Mouse (Mus musculus): ENCODE measurements at regions not wholly inside any gene's neighbourhood (a gene's known extent, or its start where the extent isn't known, plus 50 kb on each side); places are given as distances from the start of the nearest gene placed in this dataset.

DNA sequence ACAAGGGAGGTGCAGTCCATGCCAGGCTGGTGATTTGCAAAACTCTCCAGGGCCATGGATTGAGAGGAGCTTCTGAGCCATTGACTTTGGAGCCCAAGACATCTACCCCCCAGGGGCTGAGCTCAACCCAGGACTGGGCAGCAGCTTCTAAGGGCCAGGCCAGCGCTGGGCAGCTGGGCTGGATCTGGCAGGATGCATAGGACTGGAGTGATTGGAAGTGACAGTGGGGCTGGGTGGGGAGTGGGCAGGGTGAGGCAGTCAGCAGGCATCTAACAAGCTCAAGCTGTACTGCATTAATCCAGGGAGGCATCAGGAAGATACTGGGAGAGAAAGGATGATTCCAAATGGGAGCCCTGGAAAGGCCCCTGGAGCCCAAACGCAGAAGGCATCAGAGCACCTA lies 152.2 kb upstream of the Smim23 start:
- no peak for DNase-seq

DNA sequence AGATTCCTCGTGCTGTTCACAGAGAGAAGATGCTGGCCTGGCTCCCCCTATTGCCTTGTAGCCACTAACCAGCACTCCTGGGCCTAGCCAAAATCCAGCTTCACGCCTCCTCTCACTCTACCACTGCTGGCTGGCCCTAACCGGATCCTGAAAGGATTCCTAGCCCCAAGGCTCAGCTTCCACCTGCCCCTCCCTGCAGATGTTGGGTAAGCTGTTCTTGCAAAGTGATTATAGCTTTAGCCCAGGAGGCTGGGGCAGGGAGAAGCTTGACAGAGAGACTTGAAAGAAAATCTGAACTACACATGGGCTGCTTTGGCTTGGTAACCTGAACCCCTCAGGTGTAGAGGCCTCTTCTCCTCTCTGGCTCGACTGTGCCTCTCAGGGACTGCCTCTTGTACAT lies 149.0 kb upstream of the Smim23 start:
- no peak for DNase-seq

DNA sequence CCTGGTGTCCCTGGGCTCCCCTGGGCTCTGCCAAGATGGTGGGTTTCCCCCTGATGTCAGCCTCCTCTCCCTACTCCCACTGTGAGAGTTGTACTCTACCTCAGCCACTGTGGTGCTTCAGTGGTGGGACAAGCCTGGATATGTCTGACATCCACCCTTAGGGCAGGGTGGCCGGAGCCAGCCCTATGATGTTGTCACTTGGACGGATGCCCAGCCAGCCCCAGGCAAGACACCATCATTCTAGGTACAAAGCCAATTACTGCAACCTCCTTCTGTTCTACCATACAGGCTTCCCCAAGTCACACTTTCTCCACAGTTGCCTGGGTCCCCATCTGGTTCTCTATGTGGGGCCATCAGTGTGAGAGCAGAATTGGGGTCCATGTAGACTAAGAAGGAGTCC lies 141.0 kb upstream of the Smim23 start:
- no peak for DNase-seq

DNA sequence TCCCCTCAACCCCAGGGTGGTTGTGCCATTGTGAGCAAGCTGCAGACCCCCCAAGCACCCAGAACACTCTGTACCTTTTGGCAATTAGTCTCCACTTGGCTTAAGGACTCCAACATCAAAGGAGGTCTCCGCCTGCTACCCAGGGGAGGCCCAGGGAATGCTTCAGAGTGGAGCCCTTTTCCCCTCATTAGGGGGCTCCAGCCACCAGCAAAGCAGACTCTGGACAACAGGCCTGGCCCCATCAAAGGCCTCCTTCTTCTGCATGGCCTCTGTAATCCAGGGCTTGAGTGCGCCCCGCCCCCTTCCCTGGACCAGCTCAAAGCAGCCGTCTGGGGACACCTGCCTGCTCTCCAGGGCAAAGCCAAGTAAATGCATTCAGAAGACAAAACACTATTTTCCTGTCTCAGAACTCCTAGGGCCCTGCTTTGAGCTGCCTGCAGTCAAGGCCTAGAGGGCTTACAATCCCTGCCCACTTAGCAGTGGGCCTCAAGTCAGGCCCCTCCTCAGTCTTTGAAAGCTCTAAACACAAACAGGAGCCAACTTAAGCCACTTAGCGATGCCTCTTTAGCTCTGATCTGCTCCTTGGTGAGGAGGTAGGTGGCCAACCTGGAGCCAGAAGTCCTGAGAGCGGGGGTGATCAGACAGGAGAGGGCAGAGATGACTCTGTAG lies 139.4 kb upstream of the Smim23 start:
- no peak for DNase-seq

DNA sequence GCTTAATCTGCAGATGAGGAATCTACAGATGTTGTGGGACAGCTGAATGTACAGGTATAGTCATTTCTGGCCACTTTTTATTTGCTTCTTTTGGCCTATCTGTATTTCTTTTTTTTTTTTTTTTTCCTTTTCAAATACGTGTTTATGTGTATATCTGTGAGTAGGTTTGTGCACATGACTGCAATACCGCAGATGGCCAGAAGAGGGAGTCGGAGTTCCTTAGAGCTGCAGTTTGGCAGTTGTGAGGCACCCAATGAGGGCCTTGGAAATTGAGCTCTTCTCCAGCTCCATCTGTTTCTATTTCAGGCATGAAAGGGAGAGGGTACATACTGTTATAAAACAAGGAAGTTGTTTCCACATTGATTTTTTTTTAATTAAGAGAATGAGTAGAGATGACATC lies 137.2 kb upstream of the Smim23 start:
- DNase-seq = no peak

DNA sequence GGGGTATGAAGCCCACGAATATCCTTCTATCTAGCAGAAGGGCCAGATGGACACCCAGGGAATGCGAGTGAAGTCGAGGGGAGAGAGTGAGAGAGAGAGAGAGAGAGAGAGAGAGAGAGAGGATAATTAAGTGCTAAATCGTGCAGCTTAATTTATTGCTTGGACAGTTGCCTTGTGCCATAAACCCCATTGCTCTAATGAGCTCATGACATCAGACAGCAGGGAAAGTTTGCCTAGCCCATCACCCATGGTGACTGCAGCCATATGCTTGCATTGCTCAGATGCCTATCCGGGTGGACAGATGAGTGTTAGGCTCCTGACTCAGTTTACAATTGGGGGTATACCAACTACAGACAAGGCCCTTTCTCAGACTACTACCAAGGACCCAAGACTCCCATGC lies 134.6 kb upstream of the Smim23 start:
- DNase-seq = no peak

DNA sequence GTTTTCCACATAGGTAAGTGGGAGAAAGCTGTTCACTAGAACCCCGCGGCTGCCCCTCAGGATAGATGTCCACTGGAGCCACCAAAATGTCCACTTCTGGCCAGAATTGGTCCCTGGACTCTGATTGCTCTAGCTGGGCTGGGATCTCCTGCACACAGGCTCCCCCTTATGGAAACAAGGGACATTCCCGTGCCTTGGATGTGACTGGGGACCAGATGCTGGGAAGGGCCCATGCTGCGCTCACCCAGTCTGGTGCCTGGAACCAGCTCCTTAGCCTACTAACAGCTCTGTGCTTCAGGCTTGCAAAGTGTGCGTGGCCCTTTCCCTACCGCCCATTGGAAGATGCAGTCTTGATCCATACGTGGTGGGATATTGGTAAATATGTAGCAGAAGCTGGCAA lies 132.6 kb upstream of the Smim23 start:
- no peak for DNase-seq

DNA sequence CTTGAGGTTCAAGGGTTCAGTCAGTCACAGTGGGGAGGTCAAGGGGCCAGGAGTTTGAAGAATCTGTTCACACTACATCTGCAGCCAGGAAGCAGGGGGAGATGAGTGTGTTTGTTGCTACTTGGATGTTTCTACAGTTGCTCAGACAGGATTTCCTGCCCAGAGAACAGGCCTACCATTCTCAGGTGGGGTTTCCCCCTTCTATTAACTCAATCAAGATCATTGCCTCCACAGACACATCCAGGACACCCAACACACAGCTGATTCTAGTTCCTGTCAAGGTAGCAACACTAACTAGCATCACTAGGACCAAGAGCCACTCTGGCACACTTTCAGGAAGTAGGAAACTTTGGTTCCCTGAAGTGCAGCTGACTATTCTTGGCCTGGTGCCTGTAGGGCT lies 127.9 kb upstream of the Smim23 start:
- no peak for DNase-seq

DNA sequence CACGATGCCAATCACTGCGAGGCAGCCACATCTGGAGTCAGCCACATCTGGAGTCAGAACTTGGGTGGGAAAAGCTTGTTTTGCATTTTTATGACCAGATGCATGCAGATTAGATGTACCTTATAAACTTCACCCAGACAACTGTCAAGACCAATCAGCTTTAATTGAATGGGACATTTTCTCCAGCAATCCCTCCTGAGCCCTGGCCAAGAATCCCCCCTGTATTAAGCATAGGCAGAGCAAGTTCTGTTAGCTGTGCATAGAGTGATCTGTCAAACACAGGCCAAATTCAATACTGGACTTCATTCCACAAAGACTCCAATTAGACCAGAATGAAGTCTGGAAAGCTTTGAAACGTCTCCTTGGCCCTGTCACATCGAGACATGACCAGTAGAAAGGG lies 123.7 kb upstream of the Smim23 start:
- DNase-seq = no peak

DNA sequence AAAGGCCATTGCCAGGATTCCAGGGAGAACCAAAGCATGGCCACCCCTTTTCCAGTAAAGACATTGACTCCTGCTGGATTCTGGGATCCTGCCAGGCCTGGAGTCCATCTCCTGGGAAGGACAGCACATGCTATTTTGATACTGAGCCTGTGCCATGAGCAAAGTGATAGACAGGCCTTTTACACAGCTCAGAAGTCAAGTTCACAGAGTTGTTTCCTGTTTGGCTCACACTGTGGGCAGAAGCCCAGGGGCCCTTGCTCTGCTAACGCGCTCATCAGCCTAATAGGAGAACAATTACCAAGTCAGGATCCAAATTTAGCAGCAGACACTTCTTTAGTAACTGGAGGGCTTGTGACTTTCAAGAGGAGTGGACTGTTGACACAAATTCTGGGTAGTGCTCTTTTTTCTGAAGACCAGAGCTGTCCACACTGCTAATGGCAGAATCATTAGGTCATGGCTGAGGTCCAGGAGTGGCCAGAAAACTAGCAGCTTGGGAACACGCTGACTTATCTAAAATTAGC lies 122.1 kb upstream of the Smim23 start:
- no peak for DNase-seq

DNA sequence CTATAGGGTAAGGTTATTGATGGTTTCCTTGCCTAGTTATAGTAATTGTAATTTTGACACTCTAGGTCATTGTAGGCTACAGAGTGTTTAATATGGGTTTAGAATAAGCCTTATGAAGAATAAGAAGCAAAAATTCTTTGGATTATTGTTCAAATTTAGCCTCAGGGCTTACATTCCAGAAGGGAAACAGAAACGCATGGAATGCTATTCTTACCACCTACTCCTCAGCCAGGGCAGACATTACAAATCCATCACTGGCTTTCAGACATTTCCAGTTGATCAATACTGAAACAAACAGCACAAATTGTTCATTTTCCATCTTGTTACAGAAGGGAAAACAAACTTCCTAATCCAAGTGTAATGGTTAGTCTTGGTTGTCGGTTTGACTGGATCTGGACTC lies 120.7 kb upstream of the Smim23 start:
- DNase-seq = no peak

DNA sequence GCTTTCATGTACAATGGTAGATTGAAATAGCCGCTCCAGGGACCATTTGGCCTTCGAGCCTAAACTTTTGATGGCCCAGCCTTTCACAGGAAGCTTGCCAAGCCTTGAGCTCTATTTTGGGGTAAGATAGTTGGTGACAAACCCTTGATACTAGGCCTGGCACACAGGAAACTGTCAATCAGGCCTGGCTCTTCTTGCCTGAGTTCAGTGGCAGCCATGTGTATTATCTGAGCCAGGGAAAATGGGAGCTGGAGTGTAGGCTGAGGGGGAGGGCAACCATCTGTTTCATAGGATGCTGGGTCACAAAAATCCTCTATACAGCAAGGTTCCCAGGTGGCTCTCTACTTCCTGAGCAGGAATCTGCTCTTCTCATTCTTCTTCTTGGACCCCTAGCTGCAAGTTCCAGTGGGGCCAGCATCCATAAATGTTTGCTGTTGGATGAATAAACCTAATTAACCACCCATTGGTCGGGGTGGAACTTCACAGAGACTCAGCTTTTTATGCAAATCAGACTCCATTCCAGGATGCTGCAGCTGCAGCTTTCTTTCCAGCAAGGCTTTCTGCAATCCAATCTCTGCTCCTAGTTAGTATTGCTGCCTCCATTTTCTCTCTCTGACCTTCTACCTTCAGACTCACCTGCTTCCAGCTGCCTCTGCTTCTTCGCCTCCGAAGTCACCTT lies 117.1 kb upstream of the Smim23 start:
- no peak for DNase-seq

DNA sequence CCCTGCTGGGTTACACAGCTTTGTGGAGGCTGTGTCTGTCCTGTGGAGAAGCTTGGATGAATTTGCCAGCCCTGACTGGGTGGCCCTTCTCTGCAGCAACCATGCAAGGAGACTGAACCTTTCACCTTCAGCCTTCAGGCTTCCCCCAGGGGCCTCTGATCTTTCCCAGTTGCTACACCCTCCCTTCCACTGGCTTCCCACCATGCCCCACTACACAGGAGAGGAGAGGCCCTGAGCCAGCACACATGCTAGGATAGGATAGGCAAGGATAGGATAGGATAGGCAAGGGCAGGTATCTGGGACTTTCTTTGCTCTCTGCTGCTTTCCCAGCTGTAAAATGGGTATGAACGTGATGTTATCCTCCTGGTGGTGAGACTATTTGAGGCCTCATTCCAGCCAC lies 114.7 kb upstream of the Smim23 start:
- no peak for DNase-seq

DNA sequence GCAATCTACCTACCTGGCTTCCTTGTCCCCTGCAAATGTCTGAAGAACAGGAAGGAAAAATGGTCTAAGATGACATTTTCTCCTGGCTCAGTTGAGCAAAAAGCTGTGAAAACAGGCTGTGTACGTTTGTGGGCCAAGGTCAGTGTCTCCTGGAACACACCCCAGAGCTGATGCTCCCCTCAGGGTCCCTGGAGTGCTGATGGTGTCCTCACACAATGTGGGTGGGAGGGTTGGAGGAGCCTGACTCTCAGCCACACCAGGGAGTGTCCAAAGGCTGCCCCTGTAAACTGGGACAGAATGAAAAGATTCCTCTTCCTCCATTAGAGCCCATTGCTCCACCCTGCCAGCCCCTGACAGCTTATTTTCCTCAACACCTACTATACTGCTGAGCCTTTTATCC lies 112.8 kb upstream of the Smim23 start:
- DNase-seq = no peak

DNA sequence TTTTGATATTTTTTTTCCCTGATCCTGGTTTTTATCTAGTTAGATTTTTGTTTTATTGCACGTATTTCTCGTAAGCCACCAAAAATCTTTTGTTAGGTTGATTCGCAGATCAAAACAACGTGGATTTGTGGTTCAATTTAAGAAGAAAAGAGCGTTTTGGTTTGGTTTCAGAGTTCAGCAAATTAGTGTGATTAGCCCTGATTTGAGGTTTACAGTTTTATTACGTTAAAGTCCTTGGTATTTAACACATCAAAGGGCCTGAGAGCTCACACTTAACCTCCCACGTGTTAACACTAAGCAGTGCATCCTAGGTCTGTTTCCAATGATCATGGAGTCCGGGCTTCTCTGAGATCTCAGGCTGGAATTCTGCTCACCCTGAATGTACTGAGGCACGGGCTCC lies 107.5 kb upstream of the Smim23 start:
- no peak for DNase-seq

DNA sequence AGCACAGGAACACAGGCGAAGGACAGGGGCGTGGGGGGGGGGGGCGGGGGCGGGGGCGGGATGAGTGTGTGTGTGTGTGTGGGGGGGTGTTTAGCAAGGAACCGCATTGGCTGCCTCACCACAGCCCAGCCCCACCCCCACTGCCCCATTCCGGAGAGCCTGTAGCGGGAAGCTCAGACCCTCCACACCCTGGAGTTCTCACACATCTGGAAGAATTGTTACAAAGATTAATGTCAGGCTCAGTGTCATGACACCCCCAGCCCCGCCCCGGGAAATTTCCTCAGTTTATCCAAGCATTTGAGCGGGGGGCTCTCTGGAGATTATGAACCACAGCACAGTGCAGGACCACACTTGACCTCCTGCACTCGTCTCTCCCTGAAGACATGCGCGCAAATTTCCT lies 106.6 kb upstream of the Smim23 start:
- DNase-seq = no peak

DNA sequence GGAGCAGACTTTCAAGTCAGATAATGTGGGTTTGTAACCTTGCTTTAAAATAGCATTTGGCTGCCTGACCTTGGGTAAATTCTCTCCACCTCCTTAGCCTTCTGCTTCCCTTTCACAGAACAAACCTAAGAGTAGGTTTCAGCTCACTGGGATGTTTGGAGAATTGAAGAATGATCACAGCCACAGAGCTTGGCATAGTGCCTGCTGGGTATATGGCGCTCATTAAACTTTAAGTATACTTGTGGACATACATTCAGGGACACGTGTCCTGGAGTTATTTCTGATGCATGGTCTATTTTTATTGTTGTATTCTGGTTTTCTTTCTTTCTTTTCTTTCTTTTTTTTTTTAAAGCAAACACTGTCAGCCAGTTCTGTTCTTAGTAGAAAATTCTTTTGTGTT lies 104.4 kb upstream of the Smim23 start:
- no peak for DNase-seq

DNA sequence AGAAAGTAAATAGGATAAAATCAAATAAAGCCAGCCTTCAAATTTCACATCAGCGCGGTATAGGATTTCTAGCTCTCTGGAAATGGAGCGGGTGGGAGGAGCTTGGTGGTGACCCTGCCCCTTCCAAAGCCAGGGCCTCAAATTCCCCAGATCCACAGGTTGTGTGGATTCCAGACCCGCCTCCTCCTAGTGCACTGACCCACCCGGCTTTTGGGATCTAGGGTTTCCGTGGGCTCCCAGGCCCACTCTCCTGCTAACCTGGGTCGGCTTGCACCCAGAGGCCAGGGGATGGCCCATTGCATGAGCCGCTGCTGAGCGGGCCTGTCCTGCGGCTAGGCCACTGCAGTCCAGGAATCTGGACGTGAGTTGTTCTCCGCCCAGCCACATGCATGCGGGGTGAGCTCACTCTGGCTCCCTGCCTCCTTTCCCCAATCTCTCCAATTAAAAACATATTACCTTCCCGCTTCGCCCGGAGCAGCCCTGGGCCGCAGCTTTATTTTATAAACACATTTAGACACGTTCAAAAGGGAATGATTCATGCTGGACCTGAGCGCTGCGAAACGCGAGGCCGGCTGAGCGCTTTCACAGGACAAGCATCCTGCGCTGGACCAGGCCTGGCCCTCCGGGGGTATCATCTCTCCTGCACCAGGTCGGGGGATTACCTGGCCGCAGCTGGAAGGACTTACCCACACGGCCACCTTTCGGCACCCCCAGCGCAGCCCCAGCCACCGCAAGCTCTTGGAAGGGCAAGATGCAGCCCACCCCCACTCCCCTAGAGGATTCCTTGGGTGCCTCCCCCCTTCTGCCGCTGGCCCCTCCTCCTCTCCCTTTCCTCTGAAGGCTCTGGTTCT lies 101.2 kb upstream of the Smim23 start:
- no peak for DNase-seq

DNA sequence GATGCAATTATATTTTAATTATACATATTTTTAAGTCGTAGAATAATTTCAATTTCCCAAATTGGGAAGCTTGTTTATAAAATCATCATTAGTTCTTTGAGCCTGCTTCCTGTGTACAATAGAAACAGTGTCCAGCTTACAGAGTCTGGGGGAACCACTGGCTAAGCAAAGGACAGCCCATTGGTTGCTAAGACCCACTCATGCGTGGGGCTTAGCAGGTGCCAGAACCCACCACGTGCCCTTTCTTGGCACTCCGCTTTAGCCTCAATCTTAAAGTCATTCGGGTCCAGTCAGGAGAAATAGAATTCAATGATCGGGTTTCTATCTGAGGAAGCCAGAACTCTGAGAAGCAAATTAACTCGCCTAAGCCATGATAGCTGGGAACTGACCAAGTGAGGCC lies 100.5 kb upstream of the Smim23 start:
- DNase-seq = no peak

DNA sequence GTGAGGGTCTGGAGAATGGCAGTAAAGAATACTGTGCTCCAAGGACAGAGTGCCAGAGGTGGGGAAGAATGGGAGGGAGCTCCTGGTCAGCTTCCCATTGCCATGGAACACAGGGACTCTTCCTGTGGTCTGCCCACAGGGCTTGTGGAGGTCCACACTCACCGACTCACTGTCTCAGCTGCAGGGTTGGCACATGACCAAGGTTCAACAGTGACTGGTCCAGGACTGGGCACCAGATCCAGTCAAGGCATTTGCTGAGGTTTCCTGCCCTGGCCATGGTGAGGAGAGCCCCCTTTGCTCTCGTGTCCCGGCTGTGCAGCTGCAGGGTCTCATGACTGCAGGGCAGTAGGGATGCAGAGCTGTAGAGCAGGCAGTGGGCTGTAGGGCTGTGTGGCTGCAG lies 88.7 kb upstream of the Smim23 start:
- DNase-seq = no peak

DNA sequence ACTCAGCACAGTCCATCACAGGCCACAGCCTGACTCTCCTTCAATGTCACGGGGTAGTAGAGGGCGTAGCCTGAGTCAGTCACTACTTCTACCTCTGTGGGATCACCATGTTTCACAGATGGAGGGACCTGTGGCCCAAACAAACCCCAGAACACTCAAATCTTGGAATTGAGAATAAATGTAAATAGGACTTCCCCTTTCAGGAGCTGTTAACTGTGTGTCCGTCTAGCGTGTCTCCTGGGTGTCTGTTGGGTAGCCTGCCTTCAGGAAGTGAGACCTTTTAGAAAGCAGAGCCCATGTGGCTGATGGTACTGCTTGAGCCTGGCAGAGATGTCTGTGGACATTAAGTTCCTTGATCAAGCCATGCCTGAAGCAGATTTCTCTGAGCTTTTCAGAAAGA lies 87.4 kb upstream of the Smim23 start:
- DNase-seq = no peak

DNA sequence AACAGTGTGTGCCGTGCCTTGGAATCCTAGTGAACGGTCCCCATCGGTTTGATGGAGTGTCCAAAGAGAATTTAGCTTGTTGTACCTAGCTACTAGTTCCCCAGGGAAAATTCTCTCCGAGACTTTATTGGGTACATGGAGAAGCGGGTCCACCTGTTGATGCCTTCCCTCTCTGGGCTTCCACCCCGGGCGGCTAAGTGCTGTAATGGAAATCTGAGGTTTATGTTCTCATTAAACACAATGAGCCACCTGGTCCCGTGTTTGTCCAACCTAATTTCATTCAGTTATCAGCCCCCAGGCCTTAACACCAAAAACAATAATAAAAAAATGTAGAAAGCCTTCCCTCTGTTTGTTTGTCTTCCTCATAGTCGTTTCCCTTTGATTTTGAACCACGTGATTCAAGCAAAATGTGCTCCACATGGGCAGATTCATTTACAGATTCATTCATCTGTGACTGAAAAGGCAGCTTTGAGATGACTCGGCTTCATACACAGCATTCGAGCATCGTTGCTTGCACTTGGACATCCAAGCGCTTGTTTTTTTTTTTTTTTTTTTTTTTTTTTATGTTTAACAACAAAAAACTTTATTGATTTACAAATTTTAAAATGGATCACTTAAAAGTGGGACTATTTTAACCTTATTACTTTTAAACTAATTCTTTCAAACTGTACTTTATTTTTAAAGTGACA lies 84.5 kb upstream of the Smim23 start:
- no peak for DNase-seq

DNA sequence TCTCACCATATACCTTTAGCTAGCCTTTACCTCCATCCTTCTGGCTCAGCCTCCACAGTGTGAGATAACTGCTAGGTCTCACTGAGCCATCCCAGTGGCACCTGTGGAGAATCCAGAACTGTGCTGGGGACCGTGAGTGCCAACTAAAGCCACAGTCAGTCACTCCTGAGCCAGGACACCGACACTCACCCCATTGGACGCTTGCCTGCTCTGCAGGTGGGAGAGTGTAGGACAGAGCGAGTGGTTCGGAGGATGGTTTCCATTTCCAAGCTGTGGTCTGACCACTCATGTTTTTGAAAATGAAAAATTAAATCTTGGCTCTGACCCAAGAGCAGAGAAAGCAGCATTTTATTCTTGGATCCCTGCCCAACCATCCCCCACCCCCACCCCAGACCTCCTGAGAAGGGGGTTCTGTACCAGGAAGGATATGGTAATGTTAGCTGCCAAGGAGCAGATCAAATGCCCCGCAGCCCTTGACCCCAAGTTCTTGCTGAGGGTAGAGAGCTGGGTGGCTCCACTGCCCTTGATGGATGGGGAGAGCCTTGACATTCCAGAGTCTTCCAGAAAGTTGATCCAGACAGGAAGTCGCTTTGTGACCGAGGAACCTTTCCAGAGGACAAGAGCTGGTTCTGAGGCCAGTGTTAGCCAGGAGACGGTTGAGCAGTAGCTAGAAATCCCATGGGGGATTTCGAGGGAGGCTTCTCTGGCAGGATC lies 83.3 kb upstream of the Smim23 start:
- no peak for DNase-seq
